Mouse (Mus musculus) MEL (cell line): ENCODE data around the gene Dguok. TPM values are rescaled to one million over a fixed set of nuclear protein-coding genes. Genes with fewer than 3 reads are reported as not detected.

Source experiments
- DNase-seq: peaks from one replicate; pipeline ENCODE4 v3.0.0; 2011; ENCODE audit warnings: low read depth, low spot score
- H3K27ac ChIP-seq: 2 replicates; pipeline ENCODE4 v1.5.1; 2012; ENCODE audit warnings: low read depth, mild to moderate bottlenecking, control low read depth, low read length, moderate library complexity; ENCODE audit not compliant: control insufficient read depth
- H3K27me3 ChIP-seq, 2 experiments: fragments of 150-350 bp in 1 of 2; sonication (generic) in 1 of 2; 2 replicates each; pipeline ENCODE4 v1.6.1; 2012; ENCODE audit warnings: low read length in 2 of 2, mild to moderate bottlenecking in 2 of 2, improper control_type of control experiment in 1 of 2, moderate library complexity in 1 of 2; ENCODE audit not compliant: insufficient read depth in 2 of 2, control insufficient read depth in 1 of 2
- H3K36me3 ChIP-seq, 2 experiments: 2 replicates each; pipeline ENCODE4 v1.6.1; 2012 to 2014; ENCODE audit warnings: low read length in 2 of 2, improper control_type of control experiment in 1 of 2, inconsistent platforms in 1 of 2, mild to moderate bottlenecking in 1 of 2; ENCODE audit not compliant: insufficient read depth in 2 of 2, control insufficient read depth in 1 of 2
- H3K4me1 ChIP-seq, 2 experiments: fragments of 150-350 bp in 1 of 2; sonication (generic) in 1 of 2; 2 replicates each; pipeline ENCODE4 v1.6.1; 2012; ENCODE audit warnings: low read length in 2 of 2, improper control_type of control experiment in 1 of 2, mild to moderate bottlenecking in 1 of 2; ENCODE audit not compliant: insufficient read depth in 2 of 2, control insufficient read depth in 1 of 2
- H3K4me3 ChIP-seq, 2 experiments: fragments of 150-350 bp in 1 of 2; sonication (generic) in 1 of 2; 2 replicates each; pipeline ENCODE4 v1.5.1; 2012; ENCODE audit warnings: low read depth in 2 of 2, low read length in 2 of 2, mild to moderate bottlenecking in 2 of 2, moderate library complexity in 2 of 2, control low read depth in 1 of 2, improper control_type of control experiment in 1 of 2; ENCODE audit not compliant: control insufficient read depth in 1 of 2, insufficient read depth in 1 of 2
- H3K79me2 ChIP-seq: 2 replicates; pipeline ENCODE4 v1.6.1; 2012; ENCODE audit warnings: mild to moderate bottlenecking, low read length, moderate library complexity; ENCODE audit not compliant: control insufficient read depth, poor library complexity, insufficient read depth
- H3K9ac ChIP-seq: 2 replicates; pipeline ENCODE4 v1.6.1; 2012; ENCODE audit warnings: low read depth, mild to moderate bottlenecking, control low read depth, low read length, moderate library complexity; ENCODE audit not compliant: control insufficient read depth, poor library complexity, severe bottlenecking
- H3K9me3 ChIP-seq: fragments of 150-350 bp; sonication (generic); replicated peaks from 2 replicates; pipeline ENCODE4 v1.6.1; 2012; ENCODE audit warnings: mild to moderate bottlenecking, low read length, improper control_type of control experiment, moderate library complexity; ENCODE audit not compliant: insufficient read depth
- CHD2 ChIP-seq: IDR thresholded peaks from 2 replicates; pipeline ENCODE4 v1.6.1; 2011; ENCODE audit warnings: low read length, improper control_type of control experiment
- CTCF ChIP-seq, 3 experiments: IDR thresholded peaks in 2 of 3; conservative IDR thresholded peaks in 1 of 3; 2 replicates each; pipeline ENCODE4 v1.5.1; 2011 to 2012; ENCODE audit warnings: low read length in 3 of 3, low read depth in 2 of 3, mild to moderate bottlenecking in 2 of 3, improper control_type of control experiment in 1 of 3, inconsistent platforms in 1 of 3, mixed read lengths in 1 of 3, moderate library complexity in 1 of 3; ENCODE audit not compliant: control insufficient read depth in 1 of 3, insufficient read depth in 1 of 3, poor library complexity in 1 of 3, severe bottlenecking in 1 of 3
- E2F4 ChIP-seq: IDR thresholded peaks from 2 replicates; pipeline ENCODE4 v1.6.1; 2011; ENCODE audit warnings: low read depth, low read length, improper control_type of control experiment, borderline replicate concordance
- ELF1 ChIP-seq: IDR thresholded peaks from 2 replicates; pipeline ENCODE4 v1.6.1; 2014; ENCODE audit warnings: low read depth, mild to moderate bottlenecking, inconsistent platforms, low read length, improper control_type of control experiment, moderate library complexity
- ETS1 ChIP-seq: IDR thresholded peaks from 2 replicates; pipeline ENCODE4 v1.6.1; 2012; ENCODE audit warnings: low read depth, mild to moderate bottlenecking, inconsistent platforms, low read length, improper control_type of control experiment, moderate library complexity
- GATA1 ChIP-seq: IDR thresholded peaks from 2 replicates; pipeline ENCODE4 v1.6.1; 2011; ENCODE audit warnings: low read depth, low read length, improper control_type of control experiment
- JUND ChIP-seq: IDR thresholded peaks from 2 replicates; pipeline ENCODE4 v1.6.1; 2011; ENCODE audit warnings: low read depth, mild to moderate bottlenecking, improper control_type of control experiment, low read length
- KAT2A ChIP-seq: conservative IDR thresholded peaks from 2 replicates; pipeline ENCODE4 v1.6.1; 2012; ENCODE audit warnings: low read depth, low read length, improper control_type of control experiment, inconsistent platforms
- MAX ChIP-seq: IDR thresholded peaks from 2 replicates; pipeline ENCODE4 v1.6.1; 2011; ENCODE audit warnings: low read length, improper control_type of control experiment
- MAZ ChIP-seq: IDR thresholded peaks from 2 replicates; pipeline ENCODE4 v1.6.1; 2012; ENCODE audit warnings: low read depth, mild to moderate bottlenecking, inconsistent platforms, low read length, improper control_type of control experiment
- MEF2A ChIP-seq: IDR thresholded peaks from 2 replicates; pipeline ENCODE4 v1.6.1; 2014; ENCODE audit warnings: low read depth, mild to moderate bottlenecking, inconsistent platforms, low read length, improper control_type of control experiment; ENCODE audit not compliant: poor library complexity, insufficient replicate concordance, severe bottlenecking; ENCODE audit errors: extremely low read depth
- MXI1 ChIP-seq: IDR thresholded peaks from 2 replicates; pipeline ENCODE4 v1.6.1; 2011; ENCODE audit warnings: mild to moderate bottlenecking, low read depth, low read length, improper control_type of control experiment
- MYC ChIP-seq: IDR thresholded peaks from 2 replicates; pipeline ENCODE4 v1.6.1; 2011; ENCODE audit warnings: low read depth, mild to moderate bottlenecking, low read length, improper control_type of control experiment, moderate library complexity
- NRF1 ChIP-seq: IDR thresholded peaks from 2 replicates; pipeline ENCODE4 v1.6.1; 2014; ENCODE audit warnings: low read depth, mild to moderate bottlenecking, inconsistent platforms, low read length, improper control_type of control experiment, moderate library complexity; ENCODE audit not compliant: poor library complexity, insufficient read depth, severe bottlenecking
- POLR2AphosphoS2 ChIP-seq: IDR thresholded peaks from 2 replicates; pipeline ENCODE4 v1.6.1; 2011; ENCODE audit warnings: low read length, improper control_type of control experiment
- RAD21 ChIP-seq: IDR thresholded peaks from 2 replicates; pipeline ENCODE4 v1.6.1; 2011; ENCODE audit warnings: mild to moderate bottlenecking, low read depth, low read length, improper control_type of control experiment
- SIN3A ChIP-seq: IDR thresholded peaks from 2 replicates; pipeline ENCODE4 v1.6.1; 2012; ENCODE audit warnings: low read length, improper control_type of control experiment, inconsistent platforms
- TBP ChIP-seq: IDR thresholded peaks from 2 replicates; pipeline ENCODE4 v1.8.0; 2011; ENCODE audit warnings: low read depth, low read length, improper control_type of control experiment
- TCF12 ChIP-seq: IDR thresholded peaks from 2 replicates; pipeline ENCODE4 v1.6.1; 2014; ENCODE audit warnings: low read depth, mild to moderate bottlenecking, inconsistent platforms, low read length, improper control_type of control experiment, moderate library complexity
- UBTF ChIP-seq: IDR thresholded peaks from 2 replicates; pipeline ENCODE4 v1.6.1; 2012; ENCODE audit warnings: low read depth, mild to moderate bottlenecking, inconsistent platforms, low read length, improper control_type of control experiment, moderate library complexity, borderline replicate concordance; ENCODE audit not compliant: insufficient read depth
- USF2 ChIP-seq, 2 experiments: IDR thresholded peaks; 2 replicates each; pipeline ENCODE4 v1.6.1; 2011 to 2012; ENCODE audit warnings: improper control_type of control experiment in 2 of 2, low read length in 2 of 2, borderline replicate concordance in 1 of 2, inconsistent platforms in 1 of 2, low read depth in 1 of 2, mild to moderate bottlenecking in 1 of 2; ENCODE audit not compliant: insufficient read depth in 1 of 2
- ZKSCAN1 ChIP-seq: IDR thresholded peaks from 2 replicates; pipeline ENCODE4 v1.6.1; 2012; ENCODE audit warnings: low read depth, mild to moderate bottlenecking, inconsistent platforms, low read length, improper control_type of control experiment, moderate library complexity
- ZMIZ1 ChIP-seq: IDR thresholded peaks from 2 replicates; pipeline ENCODE4 v1.6.1; 2012; ENCODE audit warnings: low read depth, mild to moderate bottlenecking, inconsistent platforms, low read length, improper control_type of control experiment, moderate library complexity
- polyA plus RNA-seq, 2 experiments: library from polyadenylated mRNA; stranded (reverse) in 1 of 2; unstranded in 1 of 2; fragments of >175 nt in 1 of 2; fragments of >200 nt in 1 of 2; gene quantifications; 2 replicates each; pipeline versions ENCODE4 v1.2.1 to v1.2.4; 2012; ENCODE audit warnings: low replicate concordance in 2 of 2, low read depth in 1 of 2; ENCODE audit not compliant: insufficient read length in 2 of 2, insufficient read depth in 1 of 2, missing spikeins in 1 of 2
- total RNA-seq: library from RNA; depleted of rRNA; stranded (reverse); fragments of 300-350 nt; gene quantifications from 2 replicates; pipeline ENCODE4 v1.2.3, GENCODE M21; 2012

Gene Dguok
- total and polyA plus RNA-seq, 3 experiments = 13.4 to 21.0 TPM; not detected in 1

- Histone ChIP-seq H3K36me3 (peaks cover 6 to 48% of the 10 kb centered on the region in 2 experiments; a peak in 3 of 4 replicates), H3K4me3 (no peak overlapping the region), H3K4me1 (peaks cover 14 to 48% of the 10 kb centered on the region in 2 experiments), H3K27ac (no peak overlapping the region), H3K9ac (no peak overlapping the region), H3K27me3 (no peaks in the 10 kb centered on the region), H3K9me3 (no peaks in the 10 kb centered on the region), H3K79me2 (peaks cover 63% of the 10 kb centered on the region)
- DNase-seq = no peak
- TF ChIP-seq TBP (no peak), ZKSCAN1 (no peak), SIN3A (no peak), POLR2AphosphoS2 (no peak), NRF1 (no peak), GATA1 (no peak), ETS1 (no peak), UBTF (no peak), MAX (no peak), USF2 (IDR thresholded peaks at IDR 0.05; ENCODE audit: borderline replicate concordance in 1 of 2, insufficient read depth in 1 of 2, low read depth in 1 of 2, low read length in 2 of 2) (no peak), TCF12 (no peak)
These were observed 59.7 kb downstream of the Dguok start for GRCm38 (mm10) chr6:83447031-83447430.

- peaks cover 6 to 36% of the 10 kb centered on the region in 2 experiments; a peak in 3 of 4 replicates for H3K36me3 ChIP-seq
- no peaks in the 10 kb centered on the region for H3K9me3 ChIP-seq
- peaks cover 8 to 41% of the 10 kb centered on the region in 2 experiments for H3K4me1 ChIP-seq
- DNase-seq = no peak
- H3K4me3 ChIP-seq = no peak overlapping the region
- peaks cover 57% of the 10 kb centered on the region for H3K79me2 ChIP-seq
- H3K27me3 ChIP-seq = no peaks in the 10 kb centered on the region
- no peak overlapping the region for H3K27ac ChIP-seq
- TF ChIP-seq USF2 (IDR thresholded peaks at IDR 0.05; ENCODE audit: borderline replicate concordance in 1 of 2, insufficient read depth in 1 of 2, low read depth in 1 of 2, low read length in 2 of 2) (no peak), MAZ (no peak), ELF1 (no peak), CTCF (IDR thresholded peaks at IDR 0.05 in 2 of 3, conservative IDR thresholded peaks at IDR 0.05 in 1 of 3; ENCODE audit: control insufficient read depth in 1 of 3, insufficient read depth in 1 of 3, low read depth in 2 of 3, low read length in 3 of 3, poor library complexity in 1 of 3, severe bottlenecking in 1 of 3) (no peak), E2F4 (no peak), JUND (no peak), ZMIZ1 (no peak), GATA1 (no peak), ETS1 (no peak), MXI1 (no peak), CHD2 (no peak), MEF2A (no peak), TCF12 (no peak), RAD21 (no peak), KAT2A (no peak), MYC (no peak), SIN3A (no peak), TBP (no peak), POLR2AphosphoS2 (no peak)
- TF ChIP-seq, all 39 proteins: peak for 0
- H3K9ac ChIP-seq = no peak overlapping the region
These were observed 61.0 kb downstream of the Dguok start for GRCm38 (mm10) chr6:83445796-83446195.
